Mouse (Mus musculus) cerebellum, adult 2 months (tissue): ENCODE measurements around the gene H2-Ab1. TPM values are rescaled to one million over a fixed set of nuclear protein-coding genes. Genes with fewer than 3 reads are reported as not detected.

Experiments used
- DNase-seq, 2 experiments: peaks; one replicate each; pipeline ENCODE4 v3.0.0; 2021
- H3K27ac ChIP-seq: fragments of 200-500 bp; 2 replicates; pipeline ENCODE4 v1.5.1; 2012; ENCODE audit warnings: low read length, control low read depth, inconsistent platforms; ENCODE audit not compliant: insufficient read depth
- H3K27me3 ChIP-seq: fragments of 200-500 bp; 2 replicates; pipeline ENCODE4 v1.6.1; 2012; ENCODE audit warnings: inconsistent platforms, mild to moderate bottlenecking, low read length, moderate library complexity; ENCODE audit not compliant: control insufficient read depth, insufficient read depth
- H3K4me1 ChIP-seq: fragments of 200-500 bp; 2 replicates; pipeline ENCODE4 v1.6.1; 2011; ENCODE audit warnings: low read length; ENCODE audit not compliant: control insufficient read depth, insufficient read depth
- H3K4me3 ChIP-seq: fragments of 200-500 bp; replicated peaks from 2 replicates; pipeline ENCODE3; 2011; ENCODE audit warnings: mild to moderate bottlenecking, low read depth, low read length, control low read depth; ENCODE audit not compliant: insufficient read depth
- CTCF ChIP-seq: fragments of 200-500 bp; IDR thresholded peaks from 2 replicates; pipeline ENCODE4 v1.5.1; 2011; ENCODE audit warnings: low read depth, mild to moderate bottlenecking, control low read depth, low read length, moderate library complexity, borderline replicate concordance; ENCODE audit not compliant: insufficient read depth
- POLR2A ChIP-seq: fragments of 200-500 bp; IDR thresholded peaks from 2 replicates; pipeline ENCODE4 v1.6.1; 2011; ENCODE audit warnings: low read length, control low read depth, borderline replicate concordance; ENCODE audit not compliant: insufficient read depth
- WGBS: fragments of 180-500 bp; shearing (Covaris S2); methylation state at CpG from one replicate; pipeline ENCODE4 v1.1.7; 2018; 5-methylcytosine and 5-hydroxymethylcytosine counted together
- polyA plus RNA-seq: library from polyadenylated mRNA; depleted of rRNA; stranded (reverse); fragments of >200 nt; gene quantifications from 2 replicates; pipeline ENCODE4 v1.2.3, GENCODE M21; 2012; rRNA removed

H2-Ab1 gene
- 4.0 TPM in 2 replicates for polyA plus RNA-seq

DNA sequence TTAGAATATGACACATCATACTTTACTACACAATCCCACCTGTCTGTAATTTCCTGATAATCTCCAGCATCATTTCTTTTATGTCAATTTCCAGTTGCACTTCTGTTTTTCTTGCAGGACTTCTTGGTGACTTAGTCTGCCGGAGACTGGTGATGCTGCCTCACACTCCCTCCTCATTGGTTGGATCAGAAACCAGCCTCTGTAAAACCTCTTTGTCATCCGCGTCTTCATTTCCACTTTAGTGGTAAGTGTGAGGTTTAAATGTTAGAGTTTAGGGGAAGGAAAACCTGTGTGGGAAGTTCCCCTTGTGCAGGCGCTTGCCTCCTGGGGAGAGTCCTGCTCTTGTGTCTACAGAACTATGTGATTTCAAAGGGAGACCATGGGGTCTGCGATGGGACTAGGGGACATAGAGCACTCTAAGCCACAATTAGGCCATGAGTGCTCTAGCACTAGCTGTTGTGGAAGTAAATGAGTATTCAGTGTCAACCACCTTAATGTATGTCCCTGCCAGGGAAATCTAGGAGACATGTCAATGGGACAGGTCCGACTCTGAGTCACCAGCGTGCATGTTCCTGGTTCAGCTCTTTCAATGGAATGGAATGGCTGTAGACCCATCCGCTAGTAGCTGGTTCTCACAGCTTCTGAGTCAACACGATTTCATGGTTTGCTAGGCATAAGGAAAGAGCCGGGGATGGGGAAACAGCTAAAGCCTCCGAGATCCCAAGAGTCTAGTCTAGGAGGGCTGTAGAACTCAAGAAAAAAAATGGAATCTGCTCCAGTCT, at the start of gene H2-Ab1:
TSS of gene H2-Ab1 (plus strand) at position 96 of the 782 bp plus-strand sequence.
- Histone ChIP-seq H3K4me1 (no peaks in the 10 kb centered on the region), H3K27ac (no peak within 1 kb of the TSS), H3K27me3 (no peaks in the 10 kb centered on the region), H3K4me3 (no peak within 1 kb of the TSS)
- peak; percentile 21 to 44 for DNase-seq
- WGBS, result 70% methylated on average over 11 of the region's 11 CpGs
- TF ChIP-seq CTCF, result no peak
- no peak for TF ChIP-seq POLR2A

DNA sequence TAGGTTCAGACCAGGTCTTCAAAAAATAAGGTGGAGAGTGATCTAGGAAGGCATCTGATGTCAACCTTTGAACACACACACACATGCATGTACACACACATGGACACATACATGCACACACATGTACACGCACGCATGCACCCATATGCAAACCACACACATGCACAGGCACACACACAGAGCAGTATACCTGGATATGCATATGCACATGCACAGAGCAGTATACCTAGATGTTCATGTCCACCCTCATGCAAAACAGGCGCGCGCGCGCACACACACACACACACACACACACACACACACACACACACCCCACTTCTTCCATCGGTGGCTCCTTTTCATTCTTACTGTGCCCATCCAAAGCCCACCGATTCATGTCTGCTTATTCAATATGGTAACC, 49.6 kb upstream of the H2-Ab1 start:
- no peak for TF ChIP-seq CTCF
- no peak overlapping the region for H3K4me3 ChIP-seq
- no peaks in the 10 kb centered on the region for H3K4me1 ChIP-seq
- no peaks in the 10 kb centered on the region for H3K27me3 ChIP-seq
- 97% methylated on average over 9 of the region's 9 CpGs for WGBS
- no peak overlapping the region for H3K27ac ChIP-seq
- DNase-seq, result no peak

DNA sequence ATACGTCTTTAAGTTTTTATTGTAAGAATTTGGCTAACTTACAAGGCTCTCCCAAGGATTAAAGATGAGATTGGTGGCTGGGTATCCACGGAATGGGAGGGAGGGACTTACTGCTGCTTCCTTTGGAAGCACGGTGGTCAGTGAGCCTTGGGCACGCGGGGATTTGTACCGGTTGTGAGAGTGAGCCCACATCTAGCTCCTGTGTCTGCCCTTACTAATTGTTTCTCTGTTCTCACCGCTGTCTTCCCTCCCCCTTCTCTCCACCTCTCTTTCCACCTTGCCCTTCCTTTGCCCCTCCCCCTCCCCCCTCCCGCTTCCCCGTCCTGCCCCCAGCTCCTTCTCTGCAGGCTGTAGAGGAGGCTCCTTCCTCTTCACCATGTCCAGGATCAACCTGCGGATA, 49.1 kb upstream of the H2-Ab1 start:
- TF ChIP-seq POLR2A, result no peak
- TF ChIP-seq CTCF, result no peak
- WGBS, result 25% methylated on average over 10 of the region's 10 CpGs
- no peaks in the 10 kb centered on the region for H3K27me3 ChIP-seq
- H3K4me3 ChIP-seq, result no peak overlapping the region
- no peak overlapping the region for H3K27ac ChIP-seq
- no peaks in the 10 kb centered on the region for H3K4me1 ChIP-seq
- DNase-seq, result no peak

DNA sequence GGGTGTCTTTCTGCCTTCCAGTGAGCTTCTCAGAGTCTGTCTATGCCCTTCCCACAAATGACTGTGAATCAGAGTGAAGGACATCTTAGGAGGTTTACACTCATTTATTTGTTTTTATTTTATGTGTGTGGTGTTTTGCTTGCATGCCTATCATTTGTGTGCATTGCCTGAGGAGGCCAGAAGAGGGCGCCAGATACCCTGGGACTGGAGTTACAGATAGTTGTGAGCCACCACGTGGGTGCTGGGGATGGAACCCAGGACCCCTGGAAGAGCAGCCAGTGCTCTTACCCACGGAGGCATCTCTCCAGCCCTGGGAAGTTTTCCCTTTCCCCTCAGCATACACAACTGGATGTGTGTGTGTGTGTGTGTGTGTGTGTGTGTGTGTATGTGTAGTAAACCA, 47.8 kb upstream of the H2-Ab1 start:
- Histone ChIP-seq H3K27ac (no peak overlapping the region), H3K4me3 (no peak overlapping the region), H3K27me3 (no peaks in the 10 kb centered on the region), H3K4me1 (no peaks in the 10 kb centered on the region)
- WGBS, result 46% methylated on average over 3 of the region's 3 CpGs
- TF ChIP-seq POLR2A (no peak), CTCF (peak; percentile 8; the same call in 1 of the 2 replicates)
- DNase-seq, result no peak

DNA sequence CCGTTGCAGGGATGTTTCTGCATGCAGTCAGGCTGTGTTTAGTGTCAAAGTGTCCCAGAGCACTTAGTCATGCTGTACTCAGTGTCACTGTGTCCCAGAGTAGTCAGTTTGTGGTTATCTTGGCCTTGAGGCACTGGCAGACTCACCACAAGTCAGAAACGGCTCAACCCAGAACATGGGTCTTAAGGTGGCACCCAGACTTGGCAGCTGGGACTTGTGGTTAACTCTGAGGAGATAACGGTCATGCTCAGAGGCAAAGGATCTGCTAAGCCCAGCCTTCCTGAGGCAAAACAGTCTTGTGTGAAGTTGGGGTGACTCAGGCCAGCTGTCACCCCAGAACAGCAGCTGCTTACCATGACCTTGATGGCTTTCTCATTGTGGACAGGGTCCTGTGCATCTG, 46.9 kb upstream of the H2-Ab1 start:
- no peak overlapping the region for H3K27ac ChIP-seq
- H3K27me3 ChIP-seq, result no peaks in the 10 kb centered on the region
- TF ChIP-seq CTCF, result no peak
- no peak for TF ChIP-seq POLR2A
- H3K4me1 ChIP-seq, result no peaks in the 10 kb centered on the region
- no peak overlapping the region for H3K4me3 ChIP-seq
- no peak for DNase-seq
- 59% methylated on average over 3 of the region's 3 CpGs for WGBS

DNA sequence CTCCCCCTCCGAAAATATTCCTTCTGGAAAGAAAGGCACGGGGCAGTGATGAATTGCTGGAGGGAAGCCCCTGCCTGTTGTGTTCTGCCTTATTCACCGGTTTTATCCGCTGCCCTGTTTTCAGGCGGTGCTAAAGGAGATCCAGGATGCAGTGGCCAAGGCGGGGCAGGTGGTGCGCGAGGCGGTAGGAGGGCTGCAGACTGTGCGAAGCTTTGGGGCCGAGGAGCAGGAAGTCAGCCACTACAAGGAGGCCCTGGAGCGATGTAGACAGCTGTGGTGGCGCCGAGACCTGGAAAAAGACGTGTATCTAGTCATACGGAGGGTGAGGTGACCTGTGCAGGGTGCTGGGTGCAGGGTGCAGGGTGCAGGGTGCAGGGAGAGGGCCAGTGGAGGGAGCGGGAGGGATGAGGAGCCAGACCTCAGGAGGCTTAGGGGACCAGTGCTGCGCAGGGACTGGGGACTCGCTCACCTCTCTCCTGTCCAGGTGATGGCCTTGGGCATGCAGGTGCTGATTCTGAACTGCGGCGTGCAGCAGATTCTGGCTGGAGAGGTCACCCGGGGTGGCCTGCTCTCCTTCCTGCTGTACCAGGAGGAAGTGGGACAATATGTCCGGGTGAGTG, 45.6 kb upstream of the H2-Ab1 start:
- Histone ChIP-seq H3K27ac (no peak overlapping the region), H3K4me1 (no peaks in the 10 kb centered on the region), H3K4me3 (no peak overlapping the region), H3K27me3 (no peaks in the 10 kb centered on the region)
- DNase-seq, result no peak
- WGBS, result 25% methylated on average over 23 of the region's 23 CpGs
- TF ChIP-seq POLR2A (no peak), CTCF (no peak)

DNA sequence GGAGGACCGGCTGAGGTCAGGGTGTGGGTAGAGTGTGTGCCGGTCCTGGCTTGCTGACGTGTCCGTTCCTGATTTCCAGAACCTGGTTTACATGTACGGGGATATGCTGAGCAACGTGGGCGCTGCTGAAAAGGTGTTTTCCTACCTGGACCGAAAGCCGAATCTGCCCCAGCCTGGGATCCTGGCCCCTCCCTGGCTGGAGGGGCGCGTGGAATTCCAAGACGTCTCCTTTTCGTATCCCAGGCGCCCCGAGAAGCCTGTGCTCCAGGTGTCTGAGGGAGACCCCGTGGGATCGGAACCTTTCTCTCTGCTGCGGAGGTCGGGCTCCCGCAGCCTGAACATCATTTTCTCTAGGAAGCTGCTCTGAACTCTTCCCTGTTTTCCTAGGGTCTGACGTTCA, 43.6 kb upstream of the H2-Ab1 start:
- no peak for DNase-seq
- H3K27me3 ChIP-seq, result no peaks in the 10 kb centered on the region
- H3K4me1 ChIP-seq, result no peaks in the 10 kb centered on the region
- WGBS, result 49% methylated on average over 21 of the region's 21 CpGs
- H3K4me3 ChIP-seq, result no peak overlapping the region
- H3K27ac ChIP-seq, result no peak overlapping the region
- TF ChIP-seq POLR2A (no peak), CTCF (no peak)

DNA sequence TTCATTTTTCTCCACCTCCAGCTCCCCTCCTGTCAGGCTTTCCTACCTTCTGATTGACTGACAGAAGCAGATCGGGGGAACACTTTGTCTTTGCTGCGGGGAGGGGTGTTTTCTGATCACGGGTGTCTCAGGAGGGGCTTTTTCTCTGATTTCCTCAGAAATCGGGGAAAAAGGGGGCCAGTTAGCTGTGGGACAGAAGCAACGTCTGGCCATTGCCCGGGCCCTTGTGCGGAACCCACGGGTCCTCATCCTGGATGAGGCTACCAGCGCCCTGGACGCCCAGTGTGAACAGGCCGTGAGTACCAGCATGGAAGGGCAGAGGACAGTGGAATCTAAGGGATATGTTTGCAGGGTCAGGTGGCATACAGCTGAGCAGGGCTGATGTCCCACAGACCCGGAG, 42.3 kb upstream of the H2-Ab1 start:
- 83% methylated on average over 12 of the region's 12 CpGs for WGBS
- Histone ChIP-seq H3K27ac (no peak overlapping the region), H3K4me3 (no peak overlapping the region), H3K27me3 (no peaks in the 10 kb centered on the region), H3K4me1 (no peaks in the 10 kb centered on the region)
- TF ChIP-seq POLR2A, result no peak
- TF ChIP-seq CTCF, result no peak
- DNase-seq, result no peak
